Mouse (Mus musculus): Measurements from ENCODE around the gene Fgf9. TPM values are rescaled to one million over a fixed set of nuclear protein-coding genes. Genes with fewer than 3 reads are reported as not detected.

Gene Fgf9
- polyA plus RNA-seq (2011; ENCODE audit: insufficient read length, low read depth, missing spikeins): 0.60 and 1.4 TPM in 2 replicates

- H3K4me1 ChIP-seq (ENCODE audit: control insufficient read depth, insufficient read depth, low read length): peaks cover 9% of the 10 kb centered on the region
- TF ChIP-seq POLR2A (IDR thresholded peaks at IDR 0.05; ENCODE audit: low read depth, low read length): no peak
- H3K4me3 ChIP-seq (ENCODE audit: insufficient read depth, low read length): peak within 1 kb of the TSS; percentile 52
- no peak within 1 kb of the TSS for H3K27ac ChIP-seq (ENCODE audit: insufficient read depth, low read length)
These were observed at the start of gene Fgf9 for GRCm38 (mm10) chr14:58070481-58071119. Gene Fgf9 (plus strand): TSS chr14:58070547.

DNA sequence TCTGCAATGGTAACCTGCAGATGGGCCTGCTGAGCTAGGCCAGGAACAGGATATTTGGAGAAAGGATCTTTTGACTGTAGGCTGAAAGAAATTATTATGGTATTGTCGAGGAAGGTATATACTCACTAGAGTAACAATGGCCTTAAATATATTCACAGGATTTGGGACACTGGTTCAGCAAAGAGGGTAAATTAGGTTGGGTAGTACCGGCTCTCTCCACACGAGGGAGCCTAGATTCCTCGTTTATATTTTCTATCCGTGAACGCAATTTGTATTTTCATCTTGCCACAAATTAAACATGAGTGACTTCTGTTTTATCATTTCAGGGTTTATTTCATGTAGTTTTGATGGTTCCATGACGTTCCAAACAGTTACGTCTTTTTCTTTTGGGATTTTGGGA, 35.8 kb upstream of the Fgf9 start:
- Histone ChIP-seq H3K27ac (ENCODE audit: insufficient read depth, low read length) (no peak overlapping the region), H3K4me1 (ENCODE audit: control insufficient read depth, insufficient read depth, low read length) (no peaks in the 10 kb centered on the region), H3K4me3 (ENCODE audit: insufficient read depth, low read length) (no peak overlapping the region)
- TF ChIP-seq CTCF (IDR thresholded peaks at IDR 0.05; ENCODE audit: borderline replicate concordance, insufficient read depth, low read length) (no peak), POLR2A (IDR thresholded peaks at IDR 0.05; ENCODE audit: low read depth, low read length) (no peak)

DNA sequence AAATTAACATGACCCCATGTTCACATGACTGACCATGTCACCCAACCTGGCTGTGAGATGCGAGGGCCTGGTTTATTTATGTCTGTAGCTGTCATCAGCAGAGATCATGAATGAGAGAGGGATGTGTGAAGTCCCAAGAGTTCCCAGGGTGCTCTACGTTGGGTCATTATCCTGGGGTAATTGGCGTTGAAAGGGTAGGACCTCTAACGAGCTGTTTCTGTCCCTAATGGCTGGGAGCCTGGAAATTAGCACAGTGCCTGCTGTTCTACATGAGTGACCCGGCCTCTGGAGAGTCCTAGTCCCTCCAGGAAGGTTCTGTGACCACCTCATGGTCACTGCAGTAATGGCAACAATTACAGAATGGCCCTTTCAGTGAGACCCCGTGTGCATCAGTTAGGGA, 34.2 kb upstream of the Fgf9 start:
- Histone ChIP-seq H3K4me1 (ENCODE audit: control insufficient read depth, insufficient read depth, low read length) (no peaks in the 10 kb centered on the region), H3K27ac (ENCODE audit: insufficient read depth, low read length) (no peak overlapping the region), H3K4me3 (ENCODE audit: insufficient read depth, low read length) (no peak overlapping the region)
- TF ChIP-seq POLR2A (IDR thresholded peaks at IDR 0.05; ENCODE audit: low read depth, low read length) (no peak), CTCF (IDR thresholded peaks at IDR 0.05; ENCODE audit: borderline replicate concordance, insufficient read depth, low read length) (no peak)

- Histone ChIP-seq H3K4me3 (ENCODE audit: insufficient read depth, low read length) (no peak overlapping the region), H3K4me1 (ENCODE audit: control insufficient read depth, insufficient read depth, low read length) (no peaks in the 10 kb centered on the region), H3K27ac (ENCODE audit: insufficient read depth, low read length) (no peak overlapping the region)
- TF ChIP-seq POLR2A (IDR thresholded peaks at IDR 0.05; ENCODE audit: low read depth, low read length): no peak
- TF ChIP-seq CTCF (IDR thresholded peaks at IDR 0.05; ENCODE audit: borderline replicate concordance, insufficient read depth, low read length): no peak
These were observed 23.6 kb upstream of the Fgf9 start for GRCm38 (mm10) chr14:58046639-58047284.

DNA sequence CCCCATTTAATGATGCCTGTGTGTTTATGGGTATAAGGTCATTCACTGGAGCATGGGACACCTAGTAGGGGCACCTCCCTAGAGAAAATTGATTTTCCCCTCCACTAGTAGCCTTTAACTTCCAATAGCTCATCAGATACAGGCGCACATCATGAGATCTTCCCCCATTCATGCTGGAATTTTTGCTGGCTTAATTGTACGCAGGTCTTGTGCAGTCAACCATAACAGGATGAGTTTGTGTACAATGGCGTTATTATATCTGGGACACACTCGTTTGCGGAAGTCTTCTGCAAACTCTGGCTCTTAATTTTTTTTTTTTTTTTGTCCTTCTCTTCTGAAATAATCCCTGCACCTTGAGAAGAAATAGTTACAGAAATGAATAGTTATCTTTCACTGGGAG, 19.7 kb upstream of the Fgf9 start:
- no peak overlapping the region for H3K4me3 ChIP-seq (ENCODE audit: insufficient read depth, low read length)
- H3K27ac ChIP-seq (ENCODE audit: insufficient read depth, low read length): no peak overlapping the region
- TF ChIP-seq POLR2A (IDR thresholded peaks at IDR 0.05; ENCODE audit: low read depth, low read length): no peak
- TF ChIP-seq CTCF (IDR thresholded peaks at IDR 0.05; ENCODE audit: borderline replicate concordance, insufficient read depth, low read length): no peak
- H3K4me1 ChIP-seq (ENCODE audit: control insufficient read depth, insufficient read depth, low read length): no peaks in the 10 kb centered on the region

- TF ChIP-seq CTCF (IDR thresholded peaks at IDR 0.05; ENCODE audit: borderline replicate concordance, insufficient read depth, low read length) (no peak), POLR2A (IDR thresholded peaks at IDR 0.05; ENCODE audit: low read depth, low read length) (no peak)
- Histone ChIP-seq H3K27ac (ENCODE audit: insufficient read depth, low read length) (no peak overlapping the region), H3K4me1 (ENCODE audit: control insufficient read depth, insufficient read depth, low read length) (peaks cover 2% of the 10 kb centered on the region; the same call in 1 of the 2 replicates), H3K4me3 (ENCODE audit: insufficient read depth, low read length) (no peak overlapping the region)
These were observed 2.8 kb upstream of the Fgf9 start for GRCm38 (mm10) chr14:58067586-58067985.

GRCm38 (mm10) chr14:58068641-58069040, 1.7 kb upstream of the Fgf9 start:
- Histone ChIP-seq H3K27ac (ENCODE audit: insufficient read depth, low read length) (no peak overlapping the region), H3K4me1 (ENCODE audit: control insufficient read depth, insufficient read depth, low read length) (peaks cover 9% of the 10 kb centered on the region), H3K4me3 (ENCODE audit: insufficient read depth, low read length) (no peak overlapping the region)
- TF ChIP-seq POLR2A (IDR thresholded peaks at IDR 0.05; ENCODE audit: low read depth, low read length) (no peak), CTCF (IDR thresholded peaks at IDR 0.05; ENCODE audit: borderline replicate concordance, insufficient read depth, low read length) (no peak)

GRCm38 (mm10) chr14:58069927-58070326, 420 bp upstream of the Fgf9 start:
- Histone ChIP-seq H3K4me3 (ENCODE audit: insufficient read depth, low read length) (no peak overlapping the region), H3K4me1 (ENCODE audit: control insufficient read depth, insufficient read depth, low read length) (peaks cover 9% of the 10 kb centered on the region), H3K27ac (ENCODE audit: insufficient read depth, low read length) (no peak overlapping the region)
- TF ChIP-seq POLR2A (IDR thresholded peaks at IDR 0.05; ENCODE audit: low read depth, low read length) (no peak), CTCF (IDR thresholded peaks at IDR 0.05; ENCODE audit: borderline replicate concordance, insufficient read depth, low read length) (no peak)

DNA sequence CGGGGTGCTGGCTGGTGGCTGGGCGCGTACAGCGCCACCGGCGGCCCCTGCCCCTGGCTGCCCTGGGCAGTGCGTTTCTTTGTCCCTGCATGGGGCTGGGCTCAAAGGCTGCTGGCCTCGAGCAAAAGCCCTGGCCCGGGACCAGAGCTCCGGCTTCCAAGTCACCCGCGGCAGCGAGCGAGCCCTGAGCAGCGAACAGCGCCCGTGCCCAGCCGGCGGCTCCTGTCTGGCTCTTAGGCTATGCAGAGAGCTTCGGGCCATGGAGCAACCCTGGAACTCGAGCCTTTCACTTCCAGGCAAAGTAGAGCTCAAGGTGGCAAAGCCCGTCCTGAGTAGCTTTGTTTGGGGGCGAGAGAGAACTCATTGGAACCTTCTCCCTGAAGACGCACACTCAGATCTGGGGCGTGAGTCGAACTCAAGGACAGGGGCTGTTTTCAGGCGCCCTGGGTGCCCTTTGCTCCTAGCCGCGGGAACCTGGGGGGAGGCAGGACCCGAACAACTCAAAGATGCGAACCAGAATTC, 834 bp downstream of the Fgf9 start:
- TF ChIP-seq CTCF (IDR thresholded peaks at IDR 0.05; ENCODE audit: borderline replicate concordance, insufficient read depth, low read length) (no peak), POLR2A (IDR thresholded peaks at IDR 0.05; ENCODE audit: low read depth, low read length) (no peak)
- Histone ChIP-seq H3K27ac (ENCODE audit: insufficient read depth, low read length) (no peak overlapping the region), H3K4me3 (ENCODE audit: insufficient read depth, low read length) (peak overlapping the region; percentile 52), H3K4me1 (ENCODE audit: control insufficient read depth, insufficient read depth, low read length) (peaks cover 9% of the 10 kb centered on the region)
